Mouse (Mus musculus) kidney, embryonic 15.5 days (tissue): Measurements from ENCODE around the gene Zfp114. TPM values are rescaled to one million over a fixed set of nuclear protein-coding genes. Genes with fewer than 3 reads are reported as not detected.

Experiments used
- ATAC-seq: fragments of 200-750 bp; cut with Nextera tagmentation; replicated peaks from 2 replicates; pipeline ENCODE4 v1.8.0; 2017; ENCODE audit warnings: moderate TSS enrichment; ENCODE audit not compliant: low FRiP score
- H3K27ac ChIP-seq: fragments of 300-500 bp; sonication (generic); 2 replicates; pipeline ENCODE4 v1.5.1; 2015; ENCODE audit warnings: mild to moderate bottlenecking, inconsistent platforms
- H3K27me3 ChIP-seq: fragments of 300-500 bp; sonication (generic); 2 replicates; pipeline ENCODE4 v1.6.1; 2015; ENCODE audit warnings: inconsistent platforms
- H3K36me3 ChIP-seq: fragments of 300-500 bp; sonication (generic); 2 replicates; pipeline ENCODE4 v1.6.1; 2015; ENCODE audit warnings: inconsistent platforms
- H3K4me1 ChIP-seq: fragments of 300-500 bp; sonication (generic); 2 replicates; pipeline ENCODE4 v1.6.1; 2015; ENCODE audit warnings: inconsistent platforms
- H3K4me2 ChIP-seq: fragments of 300-500 bp; sonication (generic); 2 replicates; pipeline ENCODE4 v1.6.1; 2015; ENCODE audit warnings: moderate library complexity, mild to moderate bottlenecking, inconsistent platforms
- H3K4me3 ChIP-seq: fragments of 300-500 bp; sonication (generic); replicated peaks from 2 replicates; pipeline ENCODE4 v1.5.1; 2015; ENCODE audit warnings: mild to moderate bottlenecking, inconsistent platforms
- H3K9ac ChIP-seq: fragments of 300-500 bp; sonication (generic); 2 replicates; pipeline ENCODE4 v1.6.1; 2015; ENCODE audit warnings: mild to moderate bottlenecking, inconsistent platforms
- H3K9me3 ChIP-seq: fragments of 300-500 bp; sonication (generic); replicated peaks from 2 replicates; pipeline ENCODE4 v1.6.1; 2016; ENCODE audit warnings: inconsistent platforms
- WGBS: fragments of 180-500 bp; shearing (Covaris S2); methylation state at CpG from one replicate; pipeline ENCODE4 v1.1.7; 2015; ENCODE audit warnings: mixed read lengths; 5-methylcytosine and 5-hydroxymethylcytosine counted together
- polyA plus RNA-seq: library from polyadenylated mRNA; unstranded; fragments of >200 nt; fragmentation: Nextera tagmentation; extraction: Ambion mirVana; gene quantifications from 2 replicates; pipeline ENCODE4 v1.2.1, GENCODE M21; 2015

Gene Zfp114
- polyA plus RNA-seq, 1 experiment from 2014 or later: 6.8 TPM

DNA sequence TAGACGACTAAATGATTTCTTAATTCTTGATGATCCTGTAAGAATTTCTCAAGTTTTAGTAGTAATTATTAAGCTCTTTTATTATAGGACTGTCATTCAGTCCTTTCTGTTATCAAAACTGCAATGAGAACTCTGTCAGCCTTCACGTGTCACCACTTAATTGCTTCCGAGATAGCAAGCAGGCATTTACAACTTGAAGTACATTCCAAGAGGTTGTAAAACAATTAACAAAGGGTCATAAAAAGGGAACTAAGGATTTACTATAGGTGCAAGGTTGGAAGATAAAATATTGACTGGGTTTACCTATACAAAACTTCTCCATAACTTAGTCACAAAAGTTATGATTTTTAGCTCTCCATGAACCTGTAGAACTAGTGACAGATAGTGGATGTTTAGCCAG, 18.3 kb downstream of the Zfp114 start:
- no peak overlapping the region for H3K27ac ChIP-seq
- no peak for ATAC-seq
- H3K4me2 ChIP-seq: no peak overlapping the region
- H3K9ac ChIP-seq: no peak overlapping the region
- 53% methylated on average over 3 of the region's 3 CpGs for WGBS
- H3K9me3 ChIP-seq: peaks cover 12% of the 10 kb centered on the region
- H3K4me3 ChIP-seq: no peak overlapping the region
- no peaks in the 10 kb centered on the region for H3K4me1 ChIP-seq
- H3K36me3 ChIP-seq: peaks cover 41% of the 10 kb centered on the region
- H3K27me3 ChIP-seq: no peaks in the 10 kb centered on the region

DNA sequence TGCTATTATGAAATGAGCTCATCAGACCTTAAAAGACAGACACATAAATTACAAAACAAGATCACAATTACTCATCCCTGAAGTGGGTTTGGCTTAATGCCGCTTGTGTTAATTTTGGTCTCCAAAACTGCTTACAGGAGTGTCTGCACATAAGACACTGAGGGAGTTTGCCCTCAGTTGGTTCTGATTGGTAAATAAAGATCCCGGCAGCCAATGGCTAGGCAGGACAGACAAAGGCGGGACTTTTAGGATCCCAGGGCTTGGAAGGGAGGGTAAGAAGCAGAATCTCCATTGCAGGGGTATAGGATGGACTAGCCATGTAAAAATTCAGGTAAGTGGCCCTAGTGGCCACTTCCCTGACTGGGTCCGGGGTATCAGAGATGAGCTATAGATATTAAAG, 22.1 kb downstream of the Zfp114 start:
- Histone ChIP-seq H3K4me1 (no peaks in the 10 kb centered on the region), H3K4me3 (no peak overlapping the region)
- WGBS: 94% methylated on average over 4 of the region's 4 CpGs

DNA sequence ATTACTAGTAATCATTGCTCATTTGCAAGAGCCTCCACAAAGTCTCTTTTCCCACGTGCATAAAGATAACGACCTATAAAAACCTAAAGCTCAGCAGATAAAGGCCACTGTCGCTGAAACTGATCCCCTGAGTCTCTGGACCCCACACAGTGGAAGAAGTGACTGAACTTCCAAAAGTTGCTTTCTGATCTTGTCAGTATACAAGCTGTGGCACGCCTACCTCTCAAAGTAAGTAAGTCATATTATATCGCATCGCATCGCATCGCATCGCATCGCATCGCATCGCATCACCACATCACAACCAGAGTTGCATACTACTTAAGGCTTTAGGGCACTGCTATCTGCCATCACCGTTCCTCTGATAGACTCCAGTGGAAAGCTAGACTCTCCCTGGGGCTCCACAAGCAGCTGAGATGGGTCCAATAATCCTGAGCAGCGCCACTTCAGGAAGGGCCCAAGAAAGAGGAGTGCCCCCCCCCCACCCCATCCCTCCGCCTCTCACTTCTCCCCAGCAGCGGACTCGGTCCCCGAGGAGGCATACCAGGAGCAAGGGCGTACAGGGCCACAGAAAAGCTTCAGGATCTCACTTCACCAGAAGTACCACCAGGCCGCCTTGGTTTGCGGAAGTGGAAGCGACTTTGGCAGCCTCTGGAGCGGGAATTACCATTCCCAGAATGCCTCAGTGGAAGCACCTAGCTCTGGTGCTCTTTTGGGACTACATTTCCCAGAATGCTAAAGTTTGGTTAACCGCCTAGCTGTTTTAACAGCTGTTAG, 32.8 kb downstream of the Zfp114 start:
- H3K9ac ChIP-seq: peak overlapping the region; percentile 80
- peak; percentile 94 for ATAC-seq
- H3K27me3 ChIP-seq: 0 out of 2 replicates have a peak, but pooled peaks cover 4% of the 10 kb centered on the region
- peaks cover 36% of the 10 kb centered on the region for H3K36me3 ChIP-seq
- peak overlapping the region; percentile 74 for H3K4me2 ChIP-seq
- 14% methylated on average over 24 of the region's 24 CpGs for WGBS
- H3K4me1 ChIP-seq: peaks cover 10% of the 10 kb centered on the region
- peak overlapping the region; percentile 68 for H3K4me3 ChIP-seq
- H3K27ac ChIP-seq: peak overlapping the region; percentile 85
- no peaks in the 10 kb centered on the region for H3K9me3 ChIP-seq

More for the DNA sequence above, 22.1 kb downstream of the Zfp114 start:
- Histone ChIP-seq H3K9ac (no peak overlapping the region), H3K4me2 (no peak overlapping the region), H3K27me3 (no peaks in the 10 kb centered on the region), H3K27ac (no peak overlapping the region), H3K9me3 (peaks cover 26% of the 10 kb centered on the region), H3K36me3 (peaks cover 79% of the 10 kb centered on the region)
- no peak for ATAC-seq

DNA sequence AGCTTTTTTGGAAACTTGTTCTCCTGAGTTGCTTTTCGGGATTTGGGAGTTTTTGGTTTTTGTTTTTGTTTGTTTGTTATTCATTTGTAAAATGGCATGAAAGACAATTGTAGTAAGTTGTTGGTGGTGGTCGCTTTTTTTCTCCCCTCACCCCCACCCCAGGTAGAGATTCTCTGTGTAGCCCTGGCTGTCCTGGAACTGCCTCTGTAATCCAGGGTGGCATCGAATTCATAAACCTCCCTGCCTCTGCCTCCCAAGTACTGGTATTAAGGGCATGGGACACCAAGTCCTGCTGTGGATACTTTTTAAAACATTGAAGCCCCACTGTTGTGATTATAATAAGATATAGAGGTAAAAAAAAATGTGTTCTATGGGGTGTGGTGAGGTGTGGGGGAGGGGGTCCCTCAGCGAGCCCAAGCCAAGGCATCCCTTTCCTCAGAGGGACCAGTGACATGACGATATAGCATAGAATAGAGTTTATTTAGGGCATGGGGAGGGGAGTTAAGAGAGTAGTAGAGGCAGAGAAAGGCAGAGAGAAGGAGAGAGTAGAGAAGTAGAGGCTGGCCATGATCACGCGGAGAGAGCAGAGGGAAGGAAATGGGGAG, 33.5 kb downstream of the Zfp114 start:
- Histone ChIP-seq H3K9me3 (no peaks in the 10 kb centered on the region), H3K4me2 (peak overlapping the region; percentile 74), H3K4me3 (peak overlapping the region; percentile 68), H3K27ac (no peak overlapping the region), H3K36me3 (peaks cover 29% of the 10 kb centered on the region), H3K9ac (no peak overlapping the region), H3K27me3 (0 out of 2 replicates have a peak, but pooled peaks cover 4% of the 10 kb centered on the region), H3K4me1 (peaks cover 10% of the 10 kb centered on the region)
- peak; percentile 47; the same call in 1 of the 2 replicates for ATAC-seq
- 65% methylated on average over 7 of the region's 7 CpGs for WGBS

DNA sequence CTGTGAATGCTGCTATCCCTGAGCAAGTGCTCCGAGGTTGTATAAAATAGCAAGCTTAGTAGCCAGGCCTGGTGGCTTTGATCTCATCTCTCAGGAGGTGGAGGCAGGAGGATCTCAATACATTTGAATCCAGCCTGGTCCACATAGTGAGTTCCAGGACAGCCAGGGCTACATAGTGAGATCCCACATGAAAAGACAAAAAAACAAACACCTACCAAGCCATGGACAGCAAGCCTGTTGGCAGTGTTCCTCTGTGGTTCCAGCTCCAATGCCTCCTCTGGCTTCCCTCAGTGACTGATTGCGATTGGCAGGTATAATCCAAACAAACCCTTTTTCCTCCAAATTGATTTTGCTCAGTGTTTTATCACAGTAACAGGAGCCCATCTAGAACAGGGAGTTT, 35.4 kb downstream of the Zfp114 start:
- Histone ChIP-seq H3K4me2 (no peak overlapping the region), H3K4me1 (peaks cover 10% of the 10 kb centered on the region), H3K9me3 (no peaks in the 10 kb centered on the region), H3K27me3 (0 out of 2 replicates have a peak, but pooled peaks cover 4% of the 10 kb centered on the region), H3K36me3 (peaks cover 10% of the 10 kb centered on the region), H3K27ac (no peak overlapping the region), H3K9ac (no peak overlapping the region), H3K4me3 (no peak overlapping the region)
- ATAC-seq: no peak
- 76% methylated on average over 2 of the region's 2 CpGs for WGBS

DNA sequence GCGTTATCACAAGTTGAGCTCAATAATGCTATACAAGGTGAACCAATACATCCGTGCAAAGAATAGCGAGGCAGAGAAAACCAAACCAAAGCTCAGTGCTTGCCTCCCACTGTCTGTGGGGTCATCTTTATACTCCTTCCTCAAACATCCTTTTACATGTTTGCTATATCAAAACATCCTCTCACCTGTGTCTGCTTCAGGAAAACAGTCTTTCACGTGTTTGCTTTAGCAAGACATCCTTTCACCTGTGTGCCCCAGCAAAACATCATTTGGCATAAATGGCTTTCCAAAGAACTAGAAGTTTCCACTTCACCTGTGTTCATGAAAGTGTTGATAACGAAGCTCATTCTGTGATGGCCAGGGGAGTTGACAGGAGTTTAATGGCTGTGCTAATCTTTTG, 36.5 kb downstream of the Zfp114 start, which contains the start of gene Zfp111:
TSS of gene Zfp111 (minus strand) at position 101 of the 400 bp plus-strand sequence.
- Histone ChIP-seq H3K4me1 (peaks cover 10% of the 10 kb centered on the region), H3K36me3 (no peaks in the 10 kb centered on the region), H3K27me3 (0 out of 2 replicates have a peak, but pooled peaks cover 4% of the 10 kb centered on the region), H3K4me3 (no peak within 1 kb of the TSS), H3K9me3 (no peaks in the 10 kb centered on the region), H3K4me2 (no peak within 1 kb of the TSS), H3K27ac (no peak within 1 kb of the TSS), H3K9ac (no peak within 1 kb of the TSS)
- 82% methylated on average over 5 of the region's 5 CpGs for WGBS
- no peak for ATAC-seq

Other genes with a start within 250 kb of the Zfp114 start
- gene Vmn1r179, start 248.1 kb upstream of the Zfp114 start, polyA plus RNA-seq: not detected in 2 replicates
- not detected in 2 replicates for gene Vmn1r180, start 224.4 kb upstream of the Zfp114 start, polyA plus RNA-seq
- not detected in 2 replicates for gene Vmn1r181, start 200.4 kb upstream of the Zfp114 start, polyA plus RNA-seq
- not detected in 2 replicates for gene V1rd19, start 173.4 kb upstream of the Zfp114 start, polyA plus RNA-seq
- gene Vmn1r183, start 121.8 kb upstream of the Zfp114 start, polyA plus RNA-seq: not detected in 2 replicates
- 21.1 and 23.3 TPM in 2 replicates for gene Zfp180, start 93.1 kb upstream of the Zfp114 start, polyA plus RNA-seq
- gene Zfp112, start 62.7 kb upstream of the Zfp114 start, polyA plus RNA-seq: 6.3 and 6.9 TPM in 2 replicates
- 17.9 and 18.3 TPM in 2 replicates for gene Zfp235, start 40.9 kb upstream of the Zfp114 start, polyA plus RNA-seq
- 11.0 and 11.1 TPM in 2 replicates for gene Zfp111, start 36.4 kb downstream of the Zfp114 start, polyA plus RNA-seq
- 5.6 and 6.1 TPM in 2 replicates for gene Zfp109, start 62.5 kb downstream of the Zfp114 start, polyA plus RNA-seq
- 3.6 and 4.2 TPM in 2 replicates for gene Zfp108, start 79.7 kb downstream of the Zfp114 start, polyA plus RNA-seq
- 10.7 and 11.5 TPM in 2 replicates for gene Zfp93, start 95.4 kb downstream of the Zfp114 start, polyA plus RNA-seq
- 40.0 and 43.9 TPM in 2 replicates for gene Zfp61, start 126.2 kb downstream of the Zfp114 start, polyA plus RNA-seq
- 11.3 and 12.1 TPM in 2 replicates for gene Zfp94, start 141.6 kb downstream of the Zfp114 start, polyA plus RNA-seq
- 0.43 TPM in 1 of 2 replicates, not detected in the other for gene Tescl, start 158.9 kb downstream of the Zfp114 start, polyA plus RNA-seq
- 0.28 TPM in 1 of 2 replicates, not detected in the other for gene Lypd5, start 174.1 kb downstream of the Zfp114 start, polyA plus RNA-seq
- gene Kcnn4, start 195.2 kb downstream of the Zfp114 start, polyA plus RNA-seq: 4.9 and 5.5 TPM in 2 replicates
- 28.0 and 32.8 TPM in 2 replicates for gene Smg9, start 224.6 kb downstream of the Zfp114 start, polyA plus RNA-seq